Mouse (Mus musculus) 416B (cell line): ENCODE measurements around the gene Pold3.
"Not testable (repeated sequence)": the region's sequence is repeated elsewhere in the genome, so short reads cannot be mapped to it uniquely, and the experiment has no call there.

Experiments
- DNase-seq: peaks from one replicate; pipeline ENCODE4 v3.0.0; 2011; ENCODE audit warnings: low read depth

Pold3 gene

DNA sequence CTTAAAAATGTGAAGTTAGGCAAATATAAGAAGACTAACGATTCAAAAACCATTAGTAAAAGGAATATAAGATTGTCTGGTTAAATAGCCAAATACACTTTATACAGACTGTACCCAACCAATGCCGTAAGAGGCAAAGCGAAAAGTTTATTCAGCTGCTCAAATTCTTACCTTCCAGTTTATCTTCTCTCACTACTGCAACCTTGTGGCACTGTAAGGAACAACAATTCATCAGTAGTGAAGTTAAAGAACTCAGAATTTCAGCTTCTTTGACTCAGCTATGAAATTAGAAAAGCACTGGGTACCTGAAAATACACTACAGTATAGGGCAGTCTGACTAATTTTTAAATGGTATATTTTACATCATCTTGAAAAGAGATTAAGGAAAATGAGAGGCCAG, 13.0 kb downstream of the Pold3 start:
- peak; percentile 66 for DNase-seq

GRCm38 (mm10) chr7:100104677-100105076, 16.7 kb downstream of the Pold3 start:
- DNase-seq: peak; percentile 43

DNA sequence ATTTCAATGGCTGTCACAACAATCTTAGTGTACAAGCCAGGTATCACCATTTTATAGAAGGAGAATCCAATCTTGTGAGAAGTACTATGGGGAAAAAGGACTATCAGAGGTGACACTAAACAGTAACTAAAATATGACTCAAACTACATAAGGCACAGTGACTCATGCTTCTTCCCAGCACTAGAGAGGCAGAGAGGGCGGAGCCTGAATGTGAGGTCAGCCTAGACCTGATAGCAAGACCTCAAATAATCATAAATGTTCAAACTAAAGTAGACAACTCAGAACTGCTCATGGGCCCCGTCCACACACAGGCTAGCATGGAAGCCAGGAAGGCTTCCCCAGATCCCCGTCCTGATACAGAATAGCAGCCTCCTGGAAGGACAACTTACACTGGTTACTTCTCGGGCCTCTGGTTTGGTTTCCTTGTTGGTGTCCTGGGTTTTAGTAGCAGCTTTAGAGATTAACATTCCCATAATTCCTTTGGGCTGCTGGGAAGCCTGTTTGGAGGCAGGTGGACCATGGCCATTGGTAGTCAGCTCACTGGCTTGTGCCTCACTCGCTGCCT, 21.3 kb downstream of the Pold3 start:
- peak; percentile 79 for DNase-seq

DNA sequence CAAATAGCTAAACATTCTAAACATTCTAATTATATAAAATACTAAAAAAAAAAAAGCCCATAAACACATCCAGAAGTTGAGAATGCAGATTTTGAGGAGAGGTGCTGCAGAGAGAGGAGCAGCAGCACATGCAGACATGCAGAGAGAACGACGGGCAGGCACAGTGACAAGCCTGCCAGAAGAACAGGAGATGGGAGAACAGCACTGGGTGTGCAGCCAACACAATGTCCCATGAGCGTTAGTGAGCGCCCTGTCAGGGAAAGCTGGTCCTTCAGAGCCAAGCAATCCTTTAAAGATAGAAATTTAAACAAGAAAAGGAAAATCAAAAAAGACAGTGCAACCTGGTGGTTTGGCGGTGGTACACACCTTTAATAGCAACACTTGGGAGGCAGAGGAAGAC, 34.5 kb downstream of the Pold3 start:
- DNase-seq: no peak

GRCm38 (mm10) chr7:100086159-100086755, 35.1 kb downstream of the Pold3 start:
- DNase-seq: no peak

GRCm38 (mm10) chr7:100083812-100084211, 37.6 kb downstream of the Pold3 start:
- no peak for DNase-seq

DNA sequence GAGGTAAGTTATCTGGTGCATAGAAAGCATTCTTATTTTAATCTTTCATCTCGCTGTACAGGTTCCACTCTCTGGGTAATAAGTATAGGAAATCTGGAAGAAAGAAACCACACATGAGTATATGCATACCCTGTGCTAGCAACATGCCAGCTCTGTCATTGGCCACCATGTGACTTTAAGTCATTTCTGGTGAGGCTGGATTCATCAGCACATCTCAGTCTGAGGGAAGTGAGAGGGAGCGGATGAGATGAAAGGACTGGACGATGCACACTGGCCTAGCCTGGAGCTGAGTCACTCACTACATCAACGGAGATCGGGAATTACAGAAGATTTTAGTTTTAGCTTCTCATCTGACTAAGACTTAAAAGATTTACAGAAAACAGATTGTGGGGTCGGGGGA, 38.5 kb downstream of the Pold3 start:
- peak; percentile 15 for DNase-seq

DNA sequence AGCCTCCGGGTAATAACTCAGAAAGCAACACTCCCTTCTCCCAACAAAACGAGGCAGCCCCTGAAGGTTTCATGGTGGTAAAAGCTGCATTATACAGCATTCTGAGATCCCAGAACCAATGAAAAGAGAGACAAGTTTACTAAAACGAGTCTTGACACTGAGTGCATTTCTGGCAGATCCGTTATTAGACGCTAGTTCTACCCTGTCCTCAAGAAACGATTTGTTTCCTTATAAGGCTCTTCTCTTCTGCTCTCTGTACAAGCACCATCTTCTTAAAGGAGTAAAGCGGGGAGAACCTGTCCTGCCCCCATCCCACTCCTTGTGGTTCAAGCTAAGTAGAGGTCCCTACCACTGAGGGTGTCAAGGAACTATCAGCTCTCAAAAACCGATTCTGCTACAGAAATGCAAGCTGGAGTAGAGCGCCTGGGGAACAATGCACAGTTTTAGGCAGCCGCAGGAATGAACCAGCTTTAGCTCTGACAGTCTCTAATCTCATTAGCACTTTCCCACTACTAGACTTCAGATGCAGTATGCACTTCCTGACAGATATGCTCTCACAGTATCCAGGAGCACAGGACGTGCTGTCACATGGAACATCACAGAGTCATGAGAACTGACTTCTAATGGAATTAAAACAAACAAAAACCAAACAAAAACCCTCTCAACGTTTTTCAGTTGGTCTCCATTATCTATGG, 41.1 kb downstream of the Pold3 start:
- DNase-seq: no peak

DNA sequence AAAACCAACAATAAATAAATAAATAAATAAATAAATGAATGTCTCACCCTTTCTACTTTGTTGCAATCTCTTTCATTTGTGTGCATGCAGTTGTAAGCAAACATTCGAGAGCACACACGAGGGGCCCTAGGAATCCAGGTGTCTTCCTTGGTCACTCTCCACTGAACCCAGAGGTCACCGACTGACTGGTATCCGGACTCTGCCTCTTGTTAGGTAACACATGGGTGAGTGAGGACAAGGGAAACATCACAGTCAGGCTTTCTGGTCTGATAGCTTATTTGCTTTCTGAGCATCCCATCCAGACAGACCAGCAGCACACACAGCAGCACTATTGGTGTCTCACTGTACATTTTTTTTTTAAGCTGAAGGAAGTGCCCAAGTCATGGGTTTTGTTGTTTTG, 44.3 kb downstream of the Pold3 start:
- no peak for DNase-seq

DNA sequence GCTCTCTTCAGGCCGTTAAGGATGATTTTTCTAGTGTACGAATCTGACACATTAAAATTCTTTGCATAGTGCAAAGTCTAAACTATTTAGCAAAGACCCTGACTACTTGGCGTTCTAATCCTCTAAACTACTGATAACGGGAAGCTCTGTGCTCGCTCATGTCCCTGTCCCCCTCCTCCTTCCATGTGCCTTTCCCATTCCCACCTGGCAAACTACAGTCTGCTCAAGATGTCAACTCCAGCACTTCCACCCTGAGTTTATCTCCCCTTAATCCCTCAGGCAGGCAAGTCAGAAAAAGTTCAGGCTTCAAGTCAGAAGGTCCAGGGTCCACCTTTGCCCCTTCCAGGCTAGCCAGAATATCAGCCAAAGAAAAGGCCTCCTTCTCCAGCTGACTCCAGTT, 45.1 kb downstream of the Pold3 start:
- no peak for DNase-seq

DNA sequence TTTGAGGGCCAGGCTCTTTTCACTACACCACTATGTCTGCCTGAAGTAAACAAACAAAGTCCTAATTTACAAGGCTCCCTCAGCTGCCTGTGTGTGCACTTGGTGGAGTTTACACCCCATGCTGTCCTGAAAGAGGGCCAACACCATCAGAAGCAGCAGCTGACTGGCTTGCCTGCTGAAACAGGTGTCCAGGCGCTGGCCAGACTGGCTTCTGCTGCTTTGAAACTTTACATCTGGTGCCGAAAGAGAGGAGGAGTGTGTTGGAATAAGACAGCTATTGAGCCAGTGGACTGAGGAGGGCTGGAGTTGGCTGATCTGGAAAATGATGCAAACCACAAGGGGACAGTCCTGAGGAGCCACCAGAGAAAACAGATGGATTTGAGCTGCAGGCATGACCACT, 47.4 kb downstream of the Pold3 start:
- no peak for DNase-seq

DNA sequence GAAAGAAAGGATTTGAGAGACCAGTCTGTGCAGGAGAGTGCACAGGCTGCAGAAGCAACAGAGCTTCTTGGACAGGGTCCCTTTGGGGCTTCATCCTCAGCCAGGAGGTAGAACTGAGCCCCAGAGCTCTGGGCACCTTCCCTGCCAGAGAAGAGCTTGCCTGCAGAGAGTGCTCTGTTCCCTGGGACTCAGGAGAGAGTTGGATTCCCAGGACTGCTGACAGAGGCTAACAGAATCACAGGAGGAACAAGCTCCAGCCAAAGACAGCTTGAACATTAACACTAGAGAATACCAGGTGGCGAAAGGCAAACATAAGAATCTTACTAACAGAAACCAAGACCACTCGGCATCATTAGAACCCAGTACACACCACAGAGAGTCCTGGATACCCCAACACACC, 68.4 kb downstream of the Pold3 start:
- not testable (repeated sequence) for DNase-seq

DNA sequence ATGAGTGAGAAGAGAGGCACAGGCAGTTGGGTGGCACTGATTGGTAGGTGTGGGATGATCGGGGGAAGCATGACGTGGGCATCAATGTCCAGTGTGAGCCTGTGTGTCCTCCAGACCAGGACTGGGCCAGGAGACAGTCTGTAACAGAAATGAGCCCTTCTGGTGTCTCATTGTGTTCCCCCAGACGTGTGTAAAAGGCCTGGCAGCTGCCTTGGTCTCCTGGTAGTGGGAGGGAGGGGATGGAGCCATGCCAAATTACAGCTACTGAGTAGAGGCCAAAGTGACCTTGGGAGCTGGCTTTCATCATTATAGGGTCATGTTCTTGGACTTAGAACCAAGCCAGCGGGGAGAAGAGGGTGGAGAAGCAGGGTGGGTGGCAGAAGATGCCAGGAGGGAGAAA, 69.5 kb downstream of the Pold3 start:
- DNase-seq: no peak

- DNase-seq: peak; percentile 10
Observed at GRCm38 (mm10) chr7:100046486-100046885, 74.9 kb downstream of the Pold3 start.

GRCm38 (mm10) chr7:100043605-100044031, 77.7 kb downstream of the Pold3 start:
- DNase-seq: no peak

GRCm38 (mm10) chr7:100043096-100043495, 78.3 kb downstream of the Pold3 start:
- DNase-seq: no peak

DNA sequence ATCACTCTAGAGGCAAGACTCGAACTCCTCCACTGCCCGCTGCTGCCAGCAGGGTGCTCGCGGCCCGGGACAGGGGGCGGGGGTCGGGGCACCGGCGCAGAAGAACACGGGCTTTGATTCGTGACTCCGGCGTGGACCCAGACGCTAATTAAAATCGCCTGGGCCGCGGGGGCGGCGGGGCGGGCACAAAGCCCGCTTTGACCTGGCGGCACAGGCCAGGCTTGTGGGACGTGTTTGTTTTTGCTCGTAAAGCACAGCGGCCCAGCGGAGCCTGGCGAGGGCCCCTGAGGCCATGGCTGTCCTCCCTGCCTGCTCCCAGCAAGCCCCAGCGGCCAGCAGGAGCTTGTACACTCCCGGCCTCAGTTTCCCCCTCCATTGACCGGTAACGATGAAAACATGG, 79.2 kb downstream of the Pold3 start:
- no peak for DNase-seq

- DNase-seq: no peak
Observed at GRCm38 (mm10) chr7:100036495-100036894, 84.9 kb downstream of the Pold3 start.

DNA sequence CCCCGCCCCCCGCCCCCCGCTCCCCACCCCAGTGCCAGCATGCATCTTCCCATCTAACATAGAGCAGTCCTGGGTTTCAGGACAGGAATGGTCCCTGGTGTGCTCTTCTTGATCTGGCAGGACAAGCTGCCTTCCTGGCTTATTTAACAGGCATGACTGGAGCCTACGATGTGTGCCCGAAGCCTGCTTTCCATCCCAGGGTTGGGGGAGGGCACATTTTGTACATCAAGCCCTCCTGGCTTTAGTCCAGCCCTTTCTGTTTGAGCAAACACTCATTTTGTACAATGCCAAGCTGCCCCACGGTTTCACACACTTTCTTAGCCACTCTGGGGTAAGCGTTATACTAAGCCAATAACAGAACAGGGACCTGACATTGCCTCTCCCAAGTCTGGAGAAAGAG, 85.3 kb downstream of the Pold3 start:
- DNase-seq: no peak

- peak; percentile 49 for DNase-seq
Observed at GRCm38 (mm10) chr7:100034815-100035463, 86.4 kb downstream of the Pold3 start.

DNA sequence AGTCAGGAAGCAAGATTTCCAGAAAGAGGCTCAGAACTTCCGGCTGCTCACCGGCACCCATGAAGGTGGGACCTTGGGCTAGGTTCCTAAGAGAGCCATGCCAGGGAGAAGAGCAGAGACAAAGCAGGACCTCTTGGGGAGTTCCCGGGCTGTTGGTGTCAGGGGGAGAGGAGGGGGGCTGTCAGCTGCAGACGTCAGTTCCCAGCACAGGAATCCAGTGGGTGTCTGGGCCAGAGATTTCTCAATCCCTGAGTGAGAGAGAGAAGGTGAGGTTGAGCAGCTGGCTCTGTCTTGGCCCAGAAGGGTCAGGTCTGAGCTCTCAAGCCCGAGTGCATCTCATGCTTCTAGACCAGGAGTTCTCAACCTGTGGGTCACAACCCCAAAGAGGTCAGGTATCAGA, 87.7 kb downstream of the Pold3 start:
- no peak for DNase-seq
